Mouse (Mus musculus) CD4-positive naive resting alpha-beta T cell, adult 76 days (primary cell): ENCODE measurements around the gene Larp1b. TPM values are rescaled to one million over a fixed set of nuclear protein-coding genes. Genes with fewer than 3 reads are reported as not detected.

Experiments used
- total RNA-seq: library from RNA; stranded (reverse); gene quantifications from one replicate; pipeline ENCODE4 v1.2.4, GENCODE M21; 2023

The Larp1b gene
- total RNA-seq, result 21.1 TPM

DNA sequence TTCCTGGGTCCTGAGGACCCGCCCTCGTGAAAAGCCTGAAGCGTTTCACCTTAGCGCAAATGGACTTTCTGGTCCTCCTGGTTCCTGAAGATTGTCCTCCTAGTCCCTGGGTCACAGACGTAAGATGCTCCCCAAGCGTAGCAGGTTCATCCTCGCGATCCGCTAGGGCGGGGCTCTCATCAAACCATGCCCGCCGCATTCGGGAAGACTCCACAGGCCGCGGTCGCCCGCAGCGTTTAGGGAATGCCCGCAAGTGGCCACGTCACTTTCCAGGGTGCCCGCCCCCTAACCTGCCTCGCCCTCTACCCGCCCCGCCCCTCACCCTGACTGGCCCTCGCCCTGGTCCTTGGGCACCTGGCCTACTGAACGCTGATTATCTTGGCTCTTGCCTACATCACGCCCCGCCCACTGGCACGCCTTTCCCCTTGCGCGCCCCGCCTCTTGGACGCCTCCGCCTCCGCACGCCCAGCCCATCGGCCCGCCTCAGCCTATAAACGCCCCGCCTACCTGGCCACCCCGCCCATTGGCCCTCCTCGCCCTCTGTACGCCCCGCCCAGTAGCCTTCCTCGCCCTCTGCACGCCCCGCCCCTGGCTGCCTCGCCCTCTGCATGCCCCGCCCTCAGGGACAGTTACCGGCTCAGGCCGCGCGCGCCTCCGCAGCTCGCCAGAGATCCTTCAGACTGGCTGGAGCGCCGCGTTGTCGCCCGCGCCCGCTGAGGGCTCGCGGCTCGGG is at the start of gene Larp1b:
Gene Larp1b, plus strand, starts transcription at position 659 of the 733 bp plus-strand sequence.

DNA sequence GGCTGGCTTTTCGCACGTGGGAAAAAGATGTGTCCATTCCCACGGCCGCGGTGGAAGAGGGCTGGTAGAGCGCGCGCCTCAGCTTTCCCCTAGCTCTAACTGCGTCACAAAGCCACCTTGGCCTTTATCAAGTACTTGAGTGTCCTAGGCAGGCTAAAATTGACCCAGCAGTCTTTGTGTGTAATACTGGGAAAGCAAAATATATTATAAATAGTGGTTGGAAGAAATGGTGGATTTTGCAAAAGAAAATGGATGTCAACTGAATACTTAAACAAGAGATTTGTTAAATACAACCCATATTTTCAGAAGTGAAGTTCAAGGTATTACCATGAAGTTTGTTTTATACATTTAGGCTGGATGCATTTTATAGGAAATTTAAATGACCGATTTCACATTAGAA is 47.2 kb upstream of the Larp1b start, which contains the start of gene 1700034I23Rik:
Gene 1700034I23Rik, minus strand, starts transcription at position 101 of the 400 bp plus-strand sequence.

DNA sequence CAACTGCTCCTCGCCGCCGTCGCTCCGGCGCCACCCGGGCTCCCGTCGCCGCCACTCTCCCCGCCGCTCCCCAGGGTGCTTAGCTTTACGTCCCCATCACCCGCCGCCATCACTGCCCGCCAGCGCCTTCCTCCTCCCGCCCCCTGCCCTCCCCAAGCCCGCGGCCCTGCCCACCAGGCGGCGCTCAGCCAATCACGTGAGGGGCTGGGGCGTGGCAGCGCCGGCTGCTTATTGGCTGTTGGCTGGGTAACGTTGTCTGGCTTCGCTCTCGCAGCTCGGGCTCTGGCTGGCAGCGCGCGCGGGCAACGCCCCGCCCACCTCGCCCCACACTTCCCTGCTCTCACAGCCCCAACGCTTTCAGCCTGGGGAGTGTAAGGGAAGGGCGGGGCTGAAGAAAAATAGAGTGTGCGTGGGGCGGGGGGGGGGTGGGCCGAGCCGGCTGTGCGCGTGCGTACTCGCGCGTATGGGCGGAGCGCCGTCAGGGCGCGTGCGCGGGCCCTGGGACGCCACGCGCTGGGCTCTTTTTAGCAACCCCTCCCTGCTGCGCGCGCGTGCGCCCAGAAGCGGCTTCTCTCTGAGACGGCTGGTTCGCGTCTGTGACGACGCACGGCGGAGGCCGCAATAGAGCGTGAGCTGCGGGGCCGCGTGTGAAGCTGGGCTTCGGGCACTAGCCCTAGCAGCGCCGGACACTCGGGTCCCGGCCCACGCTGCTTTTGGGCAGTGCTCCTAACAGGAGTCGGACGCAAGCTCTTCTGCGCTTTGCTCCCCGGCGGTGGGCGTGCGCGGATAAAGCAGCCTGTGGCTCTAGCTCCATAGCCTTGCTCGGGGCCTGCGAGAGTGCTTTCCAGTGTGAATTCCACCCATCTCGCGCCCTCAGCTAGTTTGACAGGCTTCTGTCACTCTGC is 133.5 kb downstream of the Larp1b start, which contains the start of gene Pgrmc2:
Gene Pgrmc2, minus strand, starts transcription at position 162 of the 905 bp plus-strand sequence.

Other genes starting within 250 kb of the Larp1b start
- gene Slc25a31, start 241.0 kb upstream of the Larp1b start, total RNA-seq, result not detected
- gene Hspa4l, start 205.3 kb upstream of the Larp1b start, total RNA-seq, result 38.0 TPM
- 20.9 TPM for gene Plk4, start 149.8 kb upstream of the Larp1b start, total RNA-seq
- 13.0 TPM for gene Mfsd8, start 102.9 kb upstream of the Larp1b start, total RNA-seq
- 8.7 TPM for gene Abhd18, start 102.9 kb upstream of the Larp1b start, total RNA-seq
- gene 1700034I23Rik, start 47.3 kb upstream of the Larp1b start, total RNA-seq, result not detected
- 33.5 TPM for gene Pgrmc2, start 133.2 kb downstream of the Larp1b start, total RNA-seq